Mouse (Mus musculus) olfactory bulb, adult 2 months (tissue): ENCODE data around the gene Gabbr2.

Experiments used
- CTCF ChIP-seq: fragments of 200-500 bp; IDR thresholded peaks from 2 replicates; pipeline ENCODE4 v1.5.1; 2012; ENCODE audit warnings: low read depth, mild to moderate bottlenecking, low read length, moderate library complexity; ENCODE audit not compliant: insufficient read depth
- POLR2A ChIP-seq: fragments of 200-500 bp; IDR thresholded peaks from 2 replicates; pipeline ENCODE4 v1.6.1; 2012; ENCODE audit warnings: mild to moderate bottlenecking, low read depth, low read length, moderate library complexity; ENCODE audit not compliant: insufficient read depth

DNA sequence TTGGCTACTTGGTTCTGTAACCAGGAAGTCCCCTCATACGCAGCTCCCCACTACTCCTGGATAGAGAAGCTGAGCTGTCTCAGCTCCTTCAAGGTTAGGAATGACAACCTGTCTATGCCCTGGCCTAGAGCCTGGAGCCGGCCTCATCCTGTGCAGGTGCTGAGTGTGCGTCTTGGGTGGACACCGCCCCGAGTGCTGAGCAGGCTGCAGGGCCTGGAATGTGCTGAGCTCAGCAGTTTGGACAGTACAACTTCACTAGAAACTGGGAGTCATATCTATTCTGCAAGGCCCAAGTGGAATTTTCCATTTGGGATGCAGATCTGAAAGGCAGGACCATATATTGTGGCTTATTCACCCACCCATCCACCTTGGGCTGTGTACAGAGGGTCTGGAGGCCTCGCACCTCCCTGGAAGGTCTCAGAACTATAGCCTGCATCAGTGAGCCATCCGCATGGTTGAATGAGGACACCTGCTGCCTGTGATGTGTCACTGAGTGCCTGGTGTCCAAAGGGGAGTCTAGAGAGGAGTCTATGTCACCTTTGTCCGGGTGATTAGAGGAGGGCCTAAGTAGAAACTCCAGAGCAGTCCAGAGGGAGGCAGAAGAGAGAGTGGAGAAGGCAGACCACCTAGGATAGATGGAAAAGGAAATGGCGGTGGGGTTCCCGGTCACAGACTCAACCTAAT lies 165.7 kb downstream of the Gabbr2 start:
- no peak for TF ChIP-seq POLR2A
- TF ChIP-seq CTCF, result no peak
